Mouse (Mus musculus) bone marrow, adult 2 months (tissue): ENCODE results near the gene Ntn1.

Source experiments
- CTCF ChIP-seq: fragments of 200-500 bp; IDR thresholded peaks from 2 replicates; pipeline ENCODE4 v1.5.1; 2011; ENCODE audit warnings: low read length, control low read depth; ENCODE audit not compliant: control insufficient read depth, insufficient read depth
- POLR2A ChIP-seq: fragments of 200-500 bp; IDR thresholded peaks from 2 replicates; pipeline ENCODE4 v1.6.1; 2011; ENCODE audit warnings: low read depth, mild to moderate bottlenecking, control low read depth, low read length, borderline replicate concordance; ENCODE audit not compliant: control insufficient read depth

- TF ChIP-seq CTCF (no peak), POLR2A (no peak)
These were observed 114.3 kb downstream of the Ntn1 start for GRCm38 (mm10) chr11:68286142-68286808.
